Mouse (Mus musculus) bone marrow macrophage, adult 2 months (primary cell): ENCODE data around the gene Lrch3.

Source experiments
- CTCF ChIP-seq: IDR thresholded peaks from 2 replicates; pipeline ENCODE4 v1.5.1; 2012; ENCODE audit warnings: low read depth, mild to moderate bottlenecking, low read length, moderate library complexity
- POLR2A ChIP-seq: IDR thresholded peaks from 2 replicates; pipeline ENCODE4 v1.6.1; 2012; ENCODE audit warnings: mild to moderate bottlenecking, low read depth, low read length, borderline replicate concordance

GRCm38 (mm10) chr16:33013801-33014200 lies 99.9 kb downstream of the Lrch3 start:
- TF ChIP-seq CTCF (no peak), POLR2A (no peak)
